Comparison of ENCODE assay signal across 18 mouse cellular contexts in the genomic region with DNA sequence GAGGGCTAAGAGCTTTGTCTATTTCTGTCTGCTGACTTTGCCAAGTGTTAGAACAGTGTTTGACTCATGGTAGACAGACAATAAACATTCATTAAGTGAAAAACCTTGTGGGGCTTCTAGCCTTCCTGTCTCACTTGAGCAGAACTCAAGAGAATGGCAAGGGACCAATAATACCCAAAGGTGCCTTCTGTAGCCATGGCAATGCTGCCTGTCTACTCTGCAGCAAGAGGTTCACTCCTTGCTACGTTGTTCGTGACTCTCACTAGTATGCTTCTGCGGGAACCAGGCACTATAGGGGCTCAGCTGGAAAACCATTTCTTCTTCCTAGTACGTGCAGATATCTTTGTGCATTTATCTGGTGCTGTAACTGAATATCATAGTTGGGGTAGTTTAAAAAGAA.
"Had no signal": no experiment of that assay in that cellular context is flagged by ENCODE, and none has a peak within 500 bp of the region (broad histone marks: within the 10 kb centered on the region; RNA-seq: fewer than 3 reads in every experiment).

No protein-coding gene starts in this region.

- H3K9ac ChIP-seq: lung, embryonic 14.5 days; midbrain, embryonic 13.5 days; midbrain, embryonic 15.5 days; neural tube, embryonic 13.5 days; neural tube, embryonic 15.5 days had no signal

- DNase-seq: lung, adult 18-20 months; lung, embryonic 14.5 days; lung, postnatal 10 days; lung, postnatal 4 days; retina, postnatal 1 day; right cerebral cortex, adult 18-20 months; right cerebral cortex, postnatal 25 days; right cerebral cortex, postnatal 4 days; spleen, adult 18-20 months; thymus, adult 18-20 months; thymus, postnatal 25 days; thymus, postnatal 4 days had no signal

- H3K27ac ChIP-seq: midbrain, embryonic 13.5 days; midbrain, embryonic 15.5 days; neural tube, embryonic 13.5 days; neural tube, embryonic 15.5 days had no signal

- H3K4me2 ChIP-seq: lung, embryonic 14.5 days; midbrain, embryonic 11.5 days; midbrain, embryonic 13.5 days; midbrain, embryonic 15.5 days; neural tube, embryonic 13.5 days; neural tube, embryonic 15.5 days had no signal

- H3K27me3 ChIP-seq: midbrain, embryonic 13.5 days; midbrain, embryonic 15.5 days; neural tube, embryonic 13.5 days; neural tube, embryonic 15.5 days had no signal

- H3K36me3 ChIP-seq: midbrain, embryonic 13.5 days; midbrain, embryonic 15.5 days; neural tube, embryonic 13.5 days; neural tube, embryonic 15.5 days had no signal

- H3K4me1 ChIP-seq: midbrain, embryonic 13.5 days; midbrain, embryonic 15.5 days; neural tube, embryonic 15.5 days had no signal

- ATAC-seq: midbrain, embryonic 13.5 days; midbrain, embryonic 15.5 days had no signal

- H3K9me3 ChIP-seq: midbrain, embryonic 13.5 days; midbrain, embryonic 15.5 days; neural tube, embryonic 13.5 days; neural tube, embryonic 15.5 days had no signal

- H3K4me3 ChIP-seq: midbrain, embryonic 13.5 days; midbrain, embryonic 15.5 days; myocyte; neural tube, embryonic 13.5 days; neural tube, embryonic 15.5 days had no signal
